Mouse (Mus musculus): ENCODE measurements at regions not wholly inside any gene's neighbourhood (a gene's known extent, or its start where the extent isn't known, plus 50 kb on each side); places are given as distances from the start of the nearest gene placed in this dataset.
A peak's percentile ranks its signal among the peaks of the same experiment; 100 is the strongest.

- WGBS: 74% methylated on average over 7 of the region's 7 CpGs
- Histone ChIP-seq H3K36me3 (ENCODE audit: insufficient read depth) (no peaks in the 10 kb centered on the region), H3K27me3 (ENCODE audit: insufficient read depth, low read length) (no peaks in the 10 kb centered on the region), H3K9me3 (ENCODE audit: low read length) (no peaks in the 10 kb centered on the region), H3K4me1 (ENCODE audit: insufficient read depth) (no peaks in the 10 kb centered on the region), H3K4me3 (ENCODE audit: low read depth, low read length) (no peak overlapping the region), H3K4me2 (ENCODE audit: low read depth) (no peak overlapping the region), H3K9ac (no peak overlapping the region), H3K27ac (ENCODE audit: low read depth, low read length) (no peak overlapping the region)
- ATAC-seq (no peak), DNase-seq (no peak)
- TF ChIP-seq CTCF (IDR thresholded peaks at IDR 0.05; ENCODE audit: low read depth): no peak
These were observed 124.4 kb upstream of the Krtap11-1 start for GRCm38 (mm10) chr16:89695406-89695805.

GRCm38 (mm10) chr16:89693321-89693720, 122.3 kb upstream of the Krtap11-1 start:
- Histone ChIP-seq H3K4me3 (ENCODE audit: low read depth, low read length) (no peak overlapping the region), H3K4me1 (ENCODE audit: insufficient read depth) (no peaks in the 10 kb centered on the region), H3K36me3 (ENCODE audit: insufficient read depth) (no peaks in the 10 kb centered on the region), H3K27ac (ENCODE audit: low read depth, low read length) (no peak overlapping the region), H3K9me3 (ENCODE audit: low read length) (no peaks in the 10 kb centered on the region), H3K27me3 (ENCODE audit: insufficient read depth, low read length) (no peaks in the 10 kb centered on the region), H3K9ac (no peak overlapping the region), H3K4me2 (ENCODE audit: low read depth) (no peak overlapping the region)
- 91% methylated on average over 10 of the region's 10 CpGs for WGBS
- ATAC-seq (no peak), DNase-seq (no peak)
- no peak for TF ChIP-seq CTCF (IDR thresholded peaks at IDR 0.05; ENCODE audit: low read depth)

- Histone ChIP-seq H3K36me3 (ENCODE audit: insufficient read depth) (no peaks in the 10 kb centered on the region), H3K9ac (no peak overlapping the region), H3K4me1 (ENCODE audit: insufficient read depth) (no peaks in the 10 kb centered on the region; the same call in 1 of the 2 replicates), H3K4me3 (ENCODE audit: low read depth, low read length) (no peak overlapping the region), H3K9me3 (ENCODE audit: low read length) (no peaks in the 10 kb centered on the region), H3K27me3 (ENCODE audit: insufficient read depth, low read length) (no peaks in the 10 kb centered on the region), H3K27ac (ENCODE audit: low read depth, low read length) (no peak overlapping the region), H3K4me2 (ENCODE audit: low read depth) (no peak overlapping the region)
- DNase-seq (no peak), ATAC-seq (no peak)
- TF ChIP-seq CTCF (IDR thresholded peaks at IDR 0.05; ENCODE audit: low read depth): no peak
- WGBS: 94% methylated on average over 6 of the region's 6 CpGs
These were observed 108.5 kb upstream of the Krtap11-1 start for GRCm38 (mm10) chr16:89679438-89679837.

GRCm38 (mm10) chr16:89678446-89679015, 107.5 kb upstream of the Krtap11-1 start:
- Histone ChIP-seq H3K36me3 (ENCODE audit: insufficient read depth) (no peaks in the 10 kb centered on the region), H3K27me3 (ENCODE audit: insufficient read depth, low read length) (no peaks in the 10 kb centered on the region), H3K9me3 (ENCODE audit: low read length) (no peaks in the 10 kb centered on the region), H3K4me3 (ENCODE audit: low read depth, low read length) (no peak overlapping the region), H3K9ac (no peak overlapping the region), H3K27ac (ENCODE audit: low read depth, low read length) (no peak overlapping the region), H3K4me2 (ENCODE audit: low read depth) (no peak overlapping the region), H3K4me1 (ENCODE audit: insufficient read depth) (no peaks in the 10 kb centered on the region; the same call in 1 of the 2 replicates)
- TF ChIP-seq CTCF (IDR thresholded peaks at IDR 0.05; ENCODE audit: low read depth): no peak
- ATAC-seq: peak; percentile 29; the same call in 1 of the 2 replicates
- no peak for DNase-seq
- 39% methylated on average over 6 of the region's 6 CpGs for WGBS

DNA sequence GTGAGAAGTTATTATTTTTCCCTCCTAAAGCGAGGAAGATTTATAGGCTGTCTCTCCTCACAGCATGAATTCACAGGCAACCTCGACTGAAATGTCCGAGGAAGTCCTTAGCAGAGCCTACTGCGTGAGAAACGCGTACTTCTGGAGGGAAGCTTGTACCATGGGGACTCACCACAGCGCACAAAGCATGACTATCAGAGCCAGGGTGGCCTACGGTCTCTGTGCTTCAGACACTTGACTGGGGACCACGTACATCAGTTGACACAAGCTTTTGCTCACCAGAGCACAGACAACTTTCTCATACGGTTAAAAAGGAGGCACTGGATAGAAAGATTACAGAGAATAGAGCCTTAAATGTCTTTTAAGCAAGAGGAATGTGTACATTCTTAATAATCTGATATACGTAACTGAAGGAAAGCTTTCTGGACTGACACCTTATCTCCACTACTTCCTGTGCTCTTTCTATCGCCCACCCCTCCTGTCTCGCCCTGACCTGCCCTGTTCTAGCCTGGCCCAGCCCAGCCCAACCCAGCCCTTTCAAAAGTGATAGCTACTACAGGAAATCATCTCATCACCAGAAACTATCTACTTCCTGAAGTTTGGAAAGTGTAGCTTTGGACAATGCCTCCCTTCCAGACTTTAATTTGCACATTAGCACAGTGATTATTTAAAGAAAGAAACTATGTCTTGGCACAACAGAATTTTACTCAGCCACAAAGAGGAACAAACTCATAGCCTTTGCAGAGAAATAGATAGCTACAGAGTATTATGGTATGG, 104.2 kb upstream of the Krtap11-1 start:
- H3K36me3 ChIP-seq (ENCODE audit: insufficient read depth): no peaks in the 10 kb centered on the region
- H3K4me2 ChIP-seq (ENCODE audit: low read depth): no peak overlapping the region
- H3K9me3 ChIP-seq (ENCODE audit: low read length): no peaks in the 10 kb centered on the region
- no peak overlapping the region for H3K27ac ChIP-seq (ENCODE audit: low read depth, low read length)
- H3K4me3 ChIP-seq (ENCODE audit: low read depth, low read length): no peak overlapping the region
- no peaks in the 10 kb centered on the region; the same call in 1 of the 2 replicates for H3K4me1 ChIP-seq (ENCODE audit: insufficient read depth)
- no peaks in the 10 kb centered on the region for H3K27me3 ChIP-seq (ENCODE audit: insufficient read depth, low read length)
- DNase-seq: no peak
- 76% methylated on average over 13 of the region's 13 CpGs for WGBS
- TF ChIP-seq CTCF (IDR thresholded peaks at IDR 0.05; ENCODE audit: low read depth): no peak
- ATAC-seq: no peak
- H3K9ac ChIP-seq: no peak overlapping the region

- H3K4me2 ChIP-seq (ENCODE audit: low read depth): no peak overlapping the region
- WGBS: 50% methylated on average over 16 of the region's 16 CpGs
- no peak for TF ChIP-seq CTCF (IDR thresholded peaks at IDR 0.05; ENCODE audit: low read depth)
- peak; percentile 75 for ATAC-seq
- H3K9ac ChIP-seq: no peak overlapping the region
- no peak overlapping the region for H3K27ac ChIP-seq (ENCODE audit: low read depth, low read length)
- DNase-seq: peak; percentile 64
- no peaks in the 10 kb centered on the region for H3K36me3 ChIP-seq (ENCODE audit: insufficient read depth)
- no peaks in the 10 kb centered on the region; the same call in 1 of the 2 replicates for H3K4me1 ChIP-seq (ENCODE audit: insufficient read depth)
- H3K4me3 ChIP-seq (ENCODE audit: low read depth, low read length): no peak overlapping the region
- no peaks in the 10 kb centered on the region for H3K9me3 ChIP-seq (ENCODE audit: low read length)
- no peaks in the 10 kb centered on the region for H3K27me3 ChIP-seq (ENCODE audit: insufficient read depth, low read length)
These were observed 103.3 kb upstream of the Krtap11-1 start for GRCm38 (mm10) chr16:89674159-89674902.
